Mouse (Mus musculus) G1E (cell line): ENCODE results near the gene Ccno. TPM values are rescaled to one million over a fixed set of nuclear protein-coding genes. Genes with fewer than 3 reads are reported as not detected.
"Not testable (repeated sequence)": the region's sequence is repeated elsewhere in the genome, so short reads cannot be mapped to it uniquely, and the experiment has no call there.

Experiments
- ATAC-seq: 2 replicates; pipeline ENCODE4 v1.8.0; 2016; ENCODE audit warnings: mild to moderate bottlenecking; ENCODE audit not compliant: insufficient number of reproducible peaks, poor library complexity, low FRiP score, severe bottlenecking; ENCODE audit errors: extremely low read depth
- DNase-seq: peaks from one replicate; pipeline ENCODE4 v3.0.0; 2012; ENCODE audit warnings: low spot score
- H3K27me3 ChIP-seq: 2 replicates; pipeline ENCODE4 v1.6.1; 2012; ENCODE audit warnings: mild to moderate bottlenecking, low read length, inconsistent platforms; ENCODE audit not compliant: insufficient read depth
- H3K36me3 ChIP-seq: replicated peaks from 2 replicates; pipeline ENCODE3; 2012; ENCODE audit warnings: mild to moderate bottlenecking, inconsistent platforms
- H3K4me1 ChIP-seq: 2 replicates; pipeline ENCODE4 v1.6.1; 2012; ENCODE audit warnings: low read depth, low read length, inconsistent platforms, mixed read lengths; ENCODE audit not compliant: insufficient read depth
- H3K4me3 ChIP-seq: 2 replicates; pipeline ENCODE4 v1.5.1; 2012; ENCODE audit warnings: low read depth, mild to moderate bottlenecking, inconsistent platforms, low read length, moderate library complexity, mixed read lengths
- H3K9me3 ChIP-seq: replicated peaks from 2 replicates; pipeline ENCODE4 v1.6.1; 2012; ENCODE audit warnings: inconsistent platforms
- CTCF ChIP-seq: IDR thresholded peaks from 2 replicates; pipeline ENCODE4 v1.5.1; 2012; ENCODE audit warnings: low read depth, low read length, inconsistent platforms, mixed read lengths
- GATA1 ChIP-seq: IDR thresholded peaks from 2 replicates; pipeline ENCODE4 v1.6.1; 2012; ENCODE audit warnings: borderline replicate concordance, low read length, inconsistent platforms, mixed read lengths
- GATA2 ChIP-seq: IDR thresholded peaks from 2 replicates; pipeline ENCODE4 v1.6.1; 2012; ENCODE audit warnings: low read depth, low read length, inconsistent platforms, borderline replicate concordance
- POLR2AphosphoS5 ChIP-seq: IDR thresholded peaks from 2 replicates; pipeline ENCODE4 v1.6.1; 2012; ENCODE audit warnings: low read depth, low read length, inconsistent platforms; ENCODE audit not compliant: insufficient replicate concordance
- TAL1 ChIP-seq: conservative IDR thresholded peaks from 2 replicates; pipeline ENCODE4 v1.6.1; 2012; ENCODE audit warnings: low read depth, low read length, inconsistent platforms, mixed read lengths
- polyA plus RNA-seq: library from polyadenylated mRNA; stranded (reverse); fragments of >175 nt; gene quantifications from 2 replicates; pipeline ENCODE4 v1.2.3, GENCODE M21; 2012
- total RNA-seq, 2 experiments: library from RNA; stranded (forward) in 1 of 2; stranded (reverse) in 1 of 2; fragments of 200-1000 nt in 1 of 2; fragments of >200 nt in 1 of 2; fragmentation: Nextera tagmentation in 1 of 2; gene quantifications; 2 replicates each; pipeline ENCODE4 v1.2.3; 2014 to 2017

Ccno gene
- total and polyA plus RNA-seq, 3 experiments = 0.05 TPM; not detected in 2

DNA sequence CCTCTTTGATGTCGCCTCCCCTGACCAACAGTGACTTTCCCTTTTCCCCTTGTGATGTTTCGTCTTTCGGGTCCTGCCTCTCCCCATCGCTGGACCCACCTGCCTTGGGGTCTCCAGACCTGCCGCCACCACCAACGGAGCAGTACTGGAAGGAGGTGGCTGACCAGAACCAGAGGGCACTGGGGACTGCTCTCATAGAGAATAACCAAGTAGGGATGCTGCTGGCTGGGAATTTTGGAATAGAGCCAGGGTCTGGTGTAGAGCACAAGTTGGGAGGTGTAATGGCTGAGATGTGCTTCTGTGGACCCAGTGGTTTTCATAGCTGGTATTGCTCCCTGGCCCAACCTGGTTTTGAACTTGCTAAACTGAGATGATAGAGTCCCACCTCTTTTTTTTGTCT lies 9.8 kb downstream of the Ccno start:
- Histone ChIP-seq H3K27me3 (peaks cover 34% of the 10 kb centered on the region), H3K36me3 (no peaks in the 10 kb centered on the region), H3K4me3 (no peak overlapping the region), H3K9me3 (peaks cover 6% of the 10 kb centered on the region; the same call in 1 of the 2 replicates), H3K4me1 (peaks cover 6% of the 10 kb centered on the region; the same call in 1 of the 2 replicates)
- ATAC-seq (no peak), DNase-seq (no peak)
- no peak for TF ChIP-seq CTCF
- no peak for TF ChIP-seq GATA1
- TF ChIP-seq POLR2AphosphoS5 = no peak
- no peak for TF ChIP-seq GATA2
- no peak for TF ChIP-seq TAL1

DNA sequence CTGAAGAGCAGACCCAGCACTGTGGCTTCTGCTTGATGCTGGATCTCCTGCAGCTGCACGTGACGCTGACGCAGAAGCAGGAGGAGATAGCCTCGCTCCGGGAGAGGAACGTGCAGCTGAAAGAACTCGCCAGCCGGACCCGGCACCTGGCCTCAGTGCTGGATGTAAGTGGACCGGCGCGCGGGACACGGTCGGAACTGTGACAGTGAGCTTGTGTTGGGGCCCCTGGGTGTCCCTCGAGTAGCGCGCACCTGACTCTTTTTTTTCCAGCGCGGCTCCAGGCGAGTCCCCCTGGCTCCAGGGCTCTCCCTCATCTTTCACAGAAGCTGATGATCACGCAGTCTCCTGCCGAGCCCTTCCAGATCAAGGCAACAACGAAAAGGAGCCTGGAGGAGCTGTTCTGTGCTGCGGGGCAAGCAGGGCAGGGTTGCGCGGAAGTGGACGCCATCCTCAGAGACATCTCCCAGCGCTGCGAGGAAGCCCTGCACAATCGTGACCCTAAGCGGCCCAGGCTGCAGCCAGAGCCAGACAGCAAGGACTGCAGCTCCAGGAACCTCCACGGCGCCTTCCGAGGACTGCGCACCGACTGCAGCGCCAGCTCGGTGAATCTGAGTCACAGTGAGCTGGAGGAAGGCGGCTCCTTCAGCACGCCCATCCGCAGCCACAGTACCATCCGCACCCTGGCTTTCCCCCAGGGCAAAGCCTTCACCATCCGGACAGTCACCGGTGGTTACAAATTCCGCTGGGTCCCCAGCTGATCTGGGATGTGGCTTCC lies 11.0 kb downstream of the Ccno start:
- H3K27me3 ChIP-seq = peaks cover 31% of the 10 kb centered on the region

DNA sequence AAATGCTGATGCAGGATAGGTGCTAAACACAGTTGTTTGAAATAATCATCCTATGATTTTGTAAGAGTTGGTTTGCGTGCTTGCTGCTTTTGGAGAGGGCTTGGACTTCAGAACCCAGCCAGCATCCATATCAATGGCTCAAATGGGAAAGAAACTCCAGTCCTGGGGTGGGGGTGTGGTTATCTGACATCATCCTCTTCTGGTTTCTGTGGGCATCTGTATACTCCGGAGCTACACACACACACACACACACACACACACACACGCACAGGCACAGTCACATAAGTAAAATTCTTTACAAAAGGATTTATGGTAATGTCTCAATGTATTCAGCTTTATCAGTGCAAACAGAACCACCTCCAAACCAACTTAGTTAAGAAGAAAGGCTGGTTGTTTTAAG lies 12.5 kb downstream of the Ccno start:
- no peak for DNase-seq
- no peak for ATAC-seq
- peaks cover 22% of the 10 kb centered on the region for H3K27me3 ChIP-seq

More for the DNA sequence above, 11.0 kb downstream of the Ccno start:
- H3K36me3 ChIP-seq = no peaks in the 10 kb centered on the region
- H3K9me3 ChIP-seq = peaks cover 4% of the 10 kb centered on the region; the same call in 1 of the 2 replicates
- ATAC-seq = no peak
- TF ChIP-seq POLR2AphosphoS5 = no peak
- TF ChIP-seq GATA1 = no peak
- no peak for TF ChIP-seq CTCF
- TF ChIP-seq GATA2 = no peak
- TF ChIP-seq TAL1 = no peak
- no peak for DNase-seq
- H3K4me3 ChIP-seq = no peak overlapping the region
- peaks cover 6% of the 10 kb centered on the region; the same call in 1 of the 2 replicates for H3K4me1 ChIP-seq

DNA sequence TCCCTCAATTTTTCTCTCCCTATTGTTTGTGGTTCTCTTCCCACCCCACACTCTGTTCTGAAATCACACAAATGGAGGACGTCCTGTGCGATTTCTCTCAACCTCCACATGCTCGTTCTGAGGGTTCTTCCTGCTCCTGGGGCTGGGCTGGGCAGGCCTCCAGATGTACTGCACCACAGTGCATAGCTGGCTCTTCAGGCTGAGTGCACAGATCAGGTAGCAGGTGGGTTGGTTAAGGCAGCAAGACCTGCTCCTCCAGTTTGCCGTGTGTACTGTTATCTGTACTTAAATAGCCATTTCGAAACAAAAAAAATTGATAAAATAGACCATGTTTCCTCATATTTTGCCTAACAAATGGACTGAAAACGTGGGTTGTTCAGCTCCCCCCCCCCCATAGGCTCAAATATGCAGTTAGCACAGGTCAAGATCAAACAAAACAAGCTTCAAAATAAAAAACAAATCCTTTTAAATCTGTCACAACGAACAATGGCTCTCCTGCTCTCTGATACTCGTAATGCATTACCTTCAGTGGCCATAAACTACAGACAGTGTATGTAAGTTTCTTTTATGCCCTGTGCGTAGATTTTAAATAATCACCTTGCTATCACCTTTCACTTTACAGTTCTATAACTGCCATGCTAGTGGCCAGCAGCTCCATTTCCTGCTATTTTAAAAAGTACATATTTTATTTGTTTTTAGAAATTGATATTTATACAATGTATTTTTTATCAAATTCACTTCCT lies 13.1 kb downstream of the Ccno start:
- H3K9me3 ChIP-seq = no peaks in the 10 kb centered on the region
- no peak for DNase-seq
- H3K4me1 ChIP-seq = no peaks in the 10 kb centered on the region
- no peak overlapping the region for H3K4me3 ChIP-seq
- TF ChIP-seq TAL1 (no peak), CTCF (no peak), POLR2AphosphoS5 (no peak), GATA1 (no peak), GATA2 (no peak)
- peaks cover 22% of the 10 kb centered on the region for H3K27me3 ChIP-seq
- H3K36me3 ChIP-seq = no peaks in the 10 kb centered on the region
- no peak for ATAC-seq

More for the DNA sequence above, 12.5 kb downstream of the Ccno start:
- Histone ChIP-seq H3K36me3 (no peaks in the 10 kb centered on the region), H3K9me3 (no peaks in the 10 kb centered on the region), H3K4me1 (no peaks in the 10 kb centered on the region), H3K4me3 (no peak overlapping the region)
- TF ChIP-seq TAL1 = no peak
- no peak for TF ChIP-seq CTCF
- no peak for TF ChIP-seq POLR2AphosphoS5
- no peak for TF ChIP-seq GATA1
- no peak for TF ChIP-seq GATA2

DNA sequence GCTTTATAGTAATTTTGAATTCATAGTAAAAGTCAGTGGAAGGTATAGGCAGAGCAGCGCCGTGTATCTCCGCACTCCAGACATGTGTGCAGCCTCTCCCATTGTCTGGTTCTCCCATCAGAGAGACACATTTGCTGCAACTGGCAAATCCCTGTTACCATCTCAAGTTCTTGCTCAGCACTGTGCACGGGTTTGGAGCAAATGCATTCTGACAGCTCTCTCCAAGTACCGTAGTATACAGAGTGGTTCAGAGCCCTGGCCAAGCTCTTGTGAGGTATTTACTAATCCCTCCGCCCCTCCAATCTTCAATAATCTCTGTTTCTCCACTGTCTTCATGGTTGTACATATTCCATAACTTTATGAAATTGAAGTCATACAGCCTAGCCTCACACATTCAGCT lies 25.1 kb downstream of the Ccno start:
- Histone ChIP-seq H3K36me3 (no peaks in the 10 kb centered on the region), H3K4me1 (no peaks in the 10 kb centered on the region; the same call in 1 of the 2 replicates), H3K4me3 (no peak overlapping the region), H3K9me3 (no peaks in the 10 kb centered on the region), H3K27me3 (peaks cover 13% of the 10 kb centered on the region; the same call in 1 of the 2 replicates)
- DNase-seq (no peak), ATAC-seq (no peak)
- TF ChIP-seq POLR2AphosphoS5 (no peak), GATA1 (no peak), GATA2 (no peak), TAL1 (no peak), CTCF (no peak)

DNA sequence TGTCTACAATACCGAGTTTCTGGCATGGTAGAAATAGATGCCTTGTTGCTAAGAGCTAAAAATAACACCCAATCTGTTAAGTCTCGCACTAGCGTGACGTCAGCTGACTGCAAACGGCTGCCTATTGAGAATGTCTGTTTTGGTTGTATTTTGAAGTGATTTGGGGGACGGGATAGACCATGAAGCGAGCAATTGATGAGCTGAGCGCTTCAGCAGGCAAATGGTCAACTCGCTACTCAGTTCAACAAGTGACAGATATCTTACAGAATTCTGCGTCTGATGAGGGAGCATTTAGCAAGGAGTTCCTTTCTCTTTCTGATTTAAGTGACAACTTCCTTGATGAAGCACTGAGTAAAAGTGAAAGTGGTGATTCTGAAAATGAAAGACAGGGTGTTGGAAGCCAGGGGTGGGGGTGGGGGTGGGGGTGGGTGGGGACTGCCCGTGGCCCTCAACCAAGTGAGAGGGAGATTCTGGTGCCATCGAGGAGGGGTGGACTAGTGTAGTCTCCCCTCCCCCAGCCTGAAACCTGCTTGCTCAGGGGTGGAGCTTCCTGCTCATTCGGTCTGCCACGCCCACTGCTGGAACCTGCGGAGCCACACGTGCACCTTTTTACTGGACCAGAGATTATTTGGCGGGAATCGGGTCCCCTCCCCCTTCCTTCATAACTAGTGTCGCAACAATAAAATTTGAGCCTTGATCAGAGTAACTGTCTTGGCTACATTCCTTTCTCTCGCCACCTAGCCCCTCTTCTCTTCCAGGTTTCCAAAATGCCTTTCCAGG lies 25.8 kb downstream of the Ccno start:
- not testable (repeated sequence) for H3K4me1 ChIP-seq, H3K9me3 ChIP-seq, H3K4me3 ChIP-seq, H3K27me3 ChIP-seq, H3K36me3 ChIP-seq, DNase-seq, ATAC-seq
